Mouse (Mus musculus) central nervous system, embryonic 18 days (tissue): ENCODE results near the gene Dlg4. TPM values are rescaled to one million over a fixed set of nuclear protein-coding genes. Genes with fewer than 3 reads are reported as not detected.

Source experiments
- polyA plus RNA-seq: library from polyadenylated mRNA; depleted of rRNA; stranded (reverse); fragments of >200 nt; gene quantifications from 2 replicates; pipeline ENCODE4 v1.2.3, GENCODE M21; 2012; rRNA removed

Gene Dlg4
- polyA plus RNA-seq: 242 and 275 TPM in 2 replicates

GRCm38 (mm10) chr11:70016669-70017068, at the start of gene Dlg4:
Gene Dlg4 (plus strand): TSS chr11:70016942.

GRCm38 (mm10) chr11:69981141-69981762, 35.5 kb upstream of the Dlg4 start, which contains the start of gene Ctdnep1:
Gene Ctdnep1 (plus strand): TSS chr11:69981156.

GRCm38 (mm10) chr11:69982225-69982624, 34.5 kb upstream of the Dlg4 start, which contains the start of gene Elp5:
Gene Elp5 (minus strand): TSS chr11:69982517.

GRCm38 (mm10) chr11:69990850-69991691, 25.7 kb upstream of the Dlg4 start, which contains the start of gene Gabarap:
Gene Gabarap (plus strand): TSS chr11:69991143.

GRCm38 (mm10) chr11:69995391-69995960, 21.3 kb upstream of the Dlg4 start, which contains the start of gene Phf23:
Gene Phf23 (plus strand): TSS chr11:69995777.

GRCm38 (mm10) chr11:70000396-70000898, 16.3 kb upstream of the Dlg4 start, which contains the start of gene Dvl2:
Gene Dvl2 (plus strand): TSS chr11:70000595.

GRCm38 (mm10) chr11:70014880-70015558, 1.7 kb upstream of the Dlg4 start, which contains the start of gene Acadvl:
Gene Acadvl (minus strand): TSS chr11:70015411.

GRCm38 (mm10) chr11:70053898-70054570, 37.3 kb downstream of the Dlg4 start, which contains the start of gene Asgr1:
Gene Asgr1 (plus strand): TSS chr11:70054085.

GRCm38 (mm10) chr11:70091986-70092783, 75.4 kb downstream of the Dlg4 start, which contains the start of gene Asgr2:
Gene Asgr2 (plus strand): TSS chr11:70092644.

Other genes with a start within 250 kb of the Dlg4 start
- gene Chrnb1, start 221.0 kb upstream of the Dlg4 start, polyA plus RNA-seq: 1.6 and 5.2 TPM in 2 replicates
- 23.7 and 27.4 TPM in 2 replicates for gene Fgf11, start 215.1 kb upstream of the Dlg4 start, polyA plus RNA-seq
- gene Tmem102, start 211.3 kb upstream of the Dlg4 start, polyA plus RNA-seq: 0.13 and 0.25 TPM in 2 replicates
- gene Gm39566, start 201.6 kb upstream of the Dlg4 start, polyA plus RNA-seq: not detected in 2 replicates
- gene Spem2, start 198.5 kb upstream of the Dlg4 start, polyA plus RNA-seq: not detected in 2 replicates
- gene Spem1, start 194.8 kb upstream of the Dlg4 start, polyA plus RNA-seq: 1.3 and 1.5 TPM in 2 replicates
- gene Nlgn2, start 179.2 kb upstream of the Dlg4 start, polyA plus RNA-seq: 90.2 and 112 TPM in 2 replicates
- gene Tmem256, start 178.4 kb upstream of the Dlg4 start, polyA plus RNA-seq: 232 and 256 TPM in 2 replicates
- gene Plscr3, start 170.6 kb upstream of the Dlg4 start, polyA plus RNA-seq: 73.6 and 80.2 TPM in 2 replicates
- gene Tnk1, start 158.2 kb upstream of the Dlg4 start, polyA plus RNA-seq: 0.04 and 0.18 TPM in 2 replicates
- not detected in 2 replicates for gene Tmem95, start 138.9 kb upstream of the Dlg4 start, polyA plus RNA-seq
- 1.2 TPM in 2 replicates for gene Kctd11, start 135.5 kb upstream of the Dlg4 start, polyA plus RNA-seq
- gene Acap1, start 121.4 kb upstream of the Dlg4 start, polyA plus RNA-seq: 0.61 and 0.68 TPM in 2 replicates
- 5.3 and 5.6 TPM in 2 replicates for gene 2810408A11Rik, start 116.0 kb upstream of the Dlg4 start, polyA plus RNA-seq
- gene Neurl4, start 115.9 kb upstream of the Dlg4 start, polyA plus RNA-seq: 111 and 113 TPM in 2 replicates
- gene Gps2, start 103.1 kb upstream of the Dlg4 start, polyA plus RNA-seq: 60.8 and 63.8 TPM in 2 replicates
- 777 and 816 TPM in 2 replicates for gene Eif5a, start 95.0 kb upstream of the Dlg4 start, polyA plus RNA-seq
- 48.3 and 53.7 TPM in 2 replicates for gene Ybx2, start 81.1 kb upstream of the Dlg4 start, polyA plus RNA-seq
- 3.7 and 4.9 TPM in 2 replicates for gene Slc2a4, start 68.8 kb upstream of the Dlg4 start, polyA plus RNA-seq
- 0.21 and 2.5 TPM in 2 replicates for gene Cldn7, start 52.2 kb upstream of the Dlg4 start, polyA plus RNA-seq
- gene Ctdnep1, start 35.8 kb upstream of the Dlg4 start, polyA plus RNA-seq: 93.3 and 102 TPM in 2 replicates
- 151 and 159 TPM in 2 replicates for gene Elp5, start 34.4 kb upstream of the Dlg4 start, polyA plus RNA-seq
- 412 and 425 TPM in 2 replicates for gene Gabarap, start 25.8 kb upstream of the Dlg4 start, polyA plus RNA-seq
- 41.8 and 47.6 TPM in 2 replicates for gene Phf23, start 21.2 kb upstream of the Dlg4 start, polyA plus RNA-seq
- gene Dvl2, start 16.3 kb upstream of the Dlg4 start, polyA plus RNA-seq: 26.9 and 34.5 TPM in 2 replicates
- 46.1 and 54.7 TPM in 2 replicates for gene Acadvl, start 1.5 kb upstream of the Dlg4 start, polyA plus RNA-seq
- 3.4 and 3.5 TPM in 2 replicates for gene Asgr1, start 37.1 kb downstream of the Dlg4 start, polyA plus RNA-seq
- gene Asgr2, start 75.7 kb downstream of the Dlg4 start, polyA plus RNA-seq: 0.28 and 0.35 TPM in 2 replicates
- 0.74 and 0.91 TPM in 2 replicates for gene Mgl2, start 113.4 kb downstream of the Dlg4 start, polyA plus RNA-seq
- gene Clec10a, start 139.3 kb downstream of the Dlg4 start, polyA plus RNA-seq: 0.93 and 1.1 TPM in 2 replicates
- gene Slc16a11, start 195.8 kb downstream of the Dlg4 start, polyA plus RNA-seq: 16.9 and 18.9 TPM in 2 replicates
- gene Slc16a13, start 204.1 kb downstream of the Dlg4 start, polyA plus RNA-seq: 10.1 and 12.7 TPM in 2 replicates
- gene Bcl6b, start 212.9 kb downstream of the Dlg4 start, polyA plus RNA-seq: 5.1 and 5.5 TPM in 2 replicates
- 150 and 160 TPM in 2 replicates for gene 0610010K14Rik, start 221.0 kb downstream of the Dlg4 start, polyA plus RNA-seq
- 12.2 and 12.8 TPM in 2 replicates for gene Gm21988, start 222.9 kb downstream of the Dlg4 start, polyA plus RNA-seq
- 122 and 145 TPM in 2 replicates for gene Rnasek, start 222.9 kb downstream of the Dlg4 start, polyA plus RNA-seq
- 0.45 and 0.60 TPM in 2 replicates for gene Alox12, start 238.4 kb downstream of the Dlg4 start, polyA plus RNA-seq